Mouse (Mus musculus): ENCODE measurements around the gene Cops3. TPM values are rescaled to one million over a fixed set of nuclear protein-coding genes. Genes with fewer than 3 reads are reported as not detected.

Gene Cops3
- total and polyA plus RNA-seq, 2 experiments from 2014 or later = 94.1 to 148 TPM

DNA sequence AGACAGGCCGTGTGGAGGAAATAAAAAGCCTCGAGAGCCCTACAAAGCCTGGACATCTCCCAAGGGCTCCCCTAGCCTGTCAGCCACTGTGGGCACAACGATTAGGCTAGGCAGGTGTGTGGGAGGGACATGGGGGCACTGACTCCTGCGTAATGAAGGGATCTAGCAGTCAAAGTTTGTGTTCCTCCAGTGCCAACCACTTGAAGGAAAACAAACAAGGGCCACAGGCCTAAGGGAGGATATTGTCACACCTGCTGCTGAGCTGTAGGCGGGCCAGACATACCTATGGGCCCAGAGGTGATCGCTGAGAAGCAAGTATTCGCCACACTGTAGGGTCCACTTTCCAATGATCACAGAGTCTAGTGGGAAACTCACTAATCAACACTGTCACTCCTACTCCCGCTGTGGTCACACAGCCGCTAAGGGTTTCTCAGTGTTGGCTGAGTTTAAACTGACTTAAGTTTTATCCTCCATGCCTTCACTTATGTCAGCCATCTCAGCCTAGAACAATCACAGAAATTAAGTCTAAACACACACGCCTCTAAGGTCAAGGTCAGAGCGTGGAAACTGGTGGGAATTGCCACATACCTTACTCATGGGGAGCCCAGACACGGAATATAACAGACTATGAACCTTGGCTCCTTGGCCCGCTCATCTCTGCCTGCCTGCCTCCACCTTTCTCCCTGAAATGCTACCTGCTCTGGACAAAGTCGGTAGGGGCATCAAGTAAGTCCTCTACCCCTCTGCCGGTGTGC, 53.0 kb downstream of the Cops3 start:
- DNase-seq (ENCODE audit: low spot score) (no peak), ATAC-seq (ENCODE audit: low FRiP score) (peak; percentile 42; the same call in 1 of the 2 replicates)
- H3K27me3 ChIP-seq (ENCODE audit: insufficient read depth, low read length) = no peaks in the 10 kb centered on the region
- no peak for TF ChIP-seq CTCF (IDR thresholded peaks at IDR 0.05)
- peak overlapping the region; percentile 62 for H3K9ac ChIP-seq (replicated peaks; ENCODE audit: low read length, poor library complexity, severe bottlenecking)
- 0 out of 2 replicates have a peak overlapping the region, but pooled peaks have one; percentile 27 for H3K27ac ChIP-seq (ENCODE audit: low read depth, low read length)
- H3K4me2 ChIP-seq (ENCODE audit: low read depth, low read length, poor library complexity, severe bottlenecking) = peak overlapping the region; percentile 86
- no peaks in the 10 kb centered on the region for H3K9me3 ChIP-seq (ENCODE audit: low read length)
- WGBS = 55% methylated on average over 15 of the region's 15 CpGs
- no peaks in the 10 kb centered on the region for H3K36me3 ChIP-seq (ENCODE audit: insufficient read depth, low read length)
- 0 out of 2 replicates have a peak, but pooled peaks cover 2% of the 10 kb centered on the region for H3K4me1 ChIP-seq (ENCODE audit: insufficient read depth, low read length)
- peak overlapping the region; percentile 48 for H3K4me3 ChIP-seq (ENCODE audit: low read depth, low read length)

GRCm38 (mm10) chr11:59783591-59783990, 56.0 kb downstream of the Cops3 start:
- ATAC-seq (ENCODE audit: low FRiP score) (no peak), DNase-seq (ENCODE audit: low spot score) (no peak)
- Histone ChIP-seq H3K4me3 (ENCODE audit: low read depth, low read length) (no peak overlapping the region), H3K27me3 (ENCODE audit: insufficient read depth, low read length) (no peaks in the 10 kb centered on the region), H3K4me1 (ENCODE audit: insufficient read depth, low read length) (0 out of 2 replicates have a peak, but pooled peaks cover 2% of the 10 kb centered on the region), H3K9ac (replicated peaks; ENCODE audit: low read length, poor library complexity, severe bottlenecking) (no peak overlapping the region), H3K36me3 (ENCODE audit: insufficient read depth, low read length) (no peaks in the 10 kb centered on the region), H3K9me3 (ENCODE audit: low read length) (no peaks in the 10 kb centered on the region), H3K4me2 (ENCODE audit: low read depth, low read length, poor library complexity, severe bottlenecking) (no peak overlapping the region), H3K27ac (ENCODE audit: low read depth, low read length) (no peak overlapping the region)
- no peak for TF ChIP-seq CTCF (IDR thresholded peaks at IDR 0.05)
- WGBS = 91% methylated on average over 6 of the region's 6 CpGs

DNA sequence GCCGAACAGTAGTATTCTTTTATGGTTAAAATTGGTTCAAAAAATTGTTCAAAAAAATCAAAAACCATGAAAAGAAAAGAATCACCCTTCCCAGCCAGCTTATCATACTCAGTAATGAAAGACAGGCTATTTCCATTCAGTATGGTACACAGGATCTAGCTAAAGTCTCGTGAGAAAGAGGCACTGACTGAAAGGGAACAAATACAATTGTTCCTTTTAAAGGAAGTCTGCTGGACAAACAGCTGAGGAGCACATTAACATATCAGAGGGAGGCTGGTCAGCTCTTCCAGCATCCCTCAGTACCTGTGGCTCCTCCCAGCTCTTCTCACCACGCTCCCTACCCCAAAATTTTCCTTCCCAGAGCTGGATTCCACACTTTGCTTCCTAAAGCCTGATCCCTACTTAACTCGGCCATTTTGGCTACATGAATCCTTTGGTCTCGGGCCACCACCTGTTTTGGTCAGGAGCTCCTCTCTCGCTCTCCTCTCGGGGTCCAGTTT, 57.5 kb downstream of the Cops3 start:
- H3K4me3 ChIP-seq (ENCODE audit: low read depth, low read length) = no peak overlapping the region
- DNase-seq (ENCODE audit: low spot score) (no peak), ATAC-seq (ENCODE audit: low FRiP score) (no peak)
- H3K4me2 ChIP-seq (ENCODE audit: low read depth, low read length, poor library complexity, severe bottlenecking) = no peak overlapping the region
- H3K9ac ChIP-seq (replicated peaks; ENCODE audit: low read length, poor library complexity, severe bottlenecking) = no peak overlapping the region
- no peaks in the 10 kb centered on the region for H3K27me3 ChIP-seq (ENCODE audit: insufficient read depth, low read length)
- no peaks in the 10 kb centered on the region for H3K9me3 ChIP-seq (ENCODE audit: low read length)
- H3K36me3 ChIP-seq (ENCODE audit: insufficient read depth, low read length) = peaks cover 6% of the 10 kb centered on the region
- no peak for TF ChIP-seq CTCF (IDR thresholded peaks at IDR 0.05)
- WGBS = 59% methylated on average over 7 of the region's 7 CpGs
- no peak overlapping the region for H3K27ac ChIP-seq (ENCODE audit: low read depth, low read length)
- H3K4me1 ChIP-seq (ENCODE audit: insufficient read depth, low read length) = no peaks in the 10 kb centered on the region

DNA sequence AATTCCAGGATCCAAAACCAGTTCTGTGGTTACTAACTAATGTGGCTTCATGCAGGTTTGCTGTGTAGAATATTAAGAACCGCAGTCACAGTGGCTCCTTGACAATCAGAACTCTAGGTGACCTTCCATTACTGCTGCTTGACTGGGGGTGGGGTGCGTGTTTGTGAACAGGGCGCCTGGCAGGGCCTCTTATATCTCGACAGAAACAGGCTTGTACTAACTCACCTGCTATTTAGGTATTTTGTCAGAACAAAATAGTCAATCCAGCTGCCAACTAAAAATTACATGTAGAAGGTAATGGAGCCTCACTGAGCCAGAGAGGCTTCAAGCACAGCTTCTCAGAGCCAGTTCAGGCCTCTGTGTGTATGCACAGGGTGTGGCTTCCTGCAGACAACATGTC, 59.4 kb downstream of the Cops3 start:
- no peak for TF ChIP-seq CTCF (IDR thresholded peaks at IDR 0.05)
- Histone ChIP-seq H3K4me1 (ENCODE audit: insufficient read depth, low read length) (no peaks in the 10 kb centered on the region), H3K27me3 (ENCODE audit: insufficient read depth, low read length) (no peaks in the 10 kb centered on the region), H3K9ac (replicated peaks; ENCODE audit: low read length, poor library complexity, severe bottlenecking) (no peak overlapping the region), H3K4me3 (ENCODE audit: low read depth, low read length) (no peak overlapping the region), H3K36me3 (ENCODE audit: insufficient read depth, low read length) (peaks cover 12% of the 10 kb centered on the region), H3K27ac (ENCODE audit: low read depth, low read length) (no peak overlapping the region), H3K9me3 (ENCODE audit: low read length) (no peaks in the 10 kb centered on the region), H3K4me2 (ENCODE audit: low read depth, low read length, poor library complexity, severe bottlenecking) (no peak overlapping the region)
- ATAC-seq (ENCODE audit: low FRiP score) (no peak), DNase-seq (ENCODE audit: low spot score) (no peak)
- 89% methylated on average over 4 of the region's 4 CpGs for WGBS

DNA sequence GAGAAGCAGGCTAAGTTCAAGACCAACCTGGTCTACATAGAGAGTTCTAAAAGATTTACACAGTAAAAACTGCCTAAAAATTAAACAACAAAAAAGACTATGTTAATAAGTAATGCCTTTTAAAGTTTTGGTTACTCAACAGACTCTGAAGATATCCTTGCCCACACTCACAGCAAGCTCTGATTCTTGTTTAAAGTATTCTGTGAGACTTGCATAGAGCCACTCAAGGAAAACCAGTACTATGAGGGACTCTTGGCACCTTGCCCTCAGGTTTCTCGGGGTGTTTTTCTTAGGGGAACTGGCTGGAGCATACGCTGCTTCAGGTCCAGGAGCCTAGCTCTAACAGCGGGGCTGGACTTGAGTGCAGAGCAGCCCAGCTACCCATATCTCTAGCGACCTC, 60.2 kb downstream of the Cops3 start:
- peaks cover 13% of the 10 kb centered on the region for H3K36me3 ChIP-seq (ENCODE audit: insufficient read depth, low read length)
- 84% methylated on average over 4 of the region's 4 CpGs for WGBS
- H3K27ac ChIP-seq (ENCODE audit: low read depth, low read length) = no peak overlapping the region
- H3K9me3 ChIP-seq (ENCODE audit: low read length) = no peaks in the 10 kb centered on the region
- DNase-seq (ENCODE audit: low spot score) = no peak
- H3K4me3 ChIP-seq (ENCODE audit: low read depth, low read length) = no peak overlapping the region
- H3K27me3 ChIP-seq (ENCODE audit: insufficient read depth, low read length) = no peaks in the 10 kb centered on the region
- H3K4me1 ChIP-seq (ENCODE audit: insufficient read depth, low read length) = no peaks in the 10 kb centered on the region
- TF ChIP-seq CTCF (IDR thresholded peaks at IDR 0.05) = no peak
- ATAC-seq (ENCODE audit: low FRiP score) = no peak
- no peak overlapping the region for H3K9ac ChIP-seq (replicated peaks; ENCODE audit: low read length, poor library complexity, severe bottlenecking)
- no peak overlapping the region for H3K4me2 ChIP-seq (ENCODE audit: low read depth, low read length, poor library complexity, severe bottlenecking)

GRCm38 (mm10) chr11:59778874-59779223, 60.8 kb downstream of the Cops3 start:
- no peaks in the 10 kb centered on the region for H3K4me1 ChIP-seq (ENCODE audit: insufficient read depth, low read length)
- no peak for TF ChIP-seq CTCF (IDR thresholded peaks at IDR 0.05)
- no peak for DNase-seq (ENCODE audit: low spot score)
- H3K36me3 ChIP-seq (ENCODE audit: insufficient read depth, low read length) = peaks cover 19% of the 10 kb centered on the region
- no peak overlapping the region for H3K4me2 ChIP-seq (ENCODE audit: low read depth, low read length, poor library complexity, severe bottlenecking)
- ATAC-seq (ENCODE audit: low FRiP score) = no peak
- 66% methylated on average over 1 of the region's 1 CpGs for WGBS
- H3K27ac ChIP-seq (ENCODE audit: low read depth, low read length) = no peak overlapping the region
- H3K9me3 ChIP-seq (ENCODE audit: low read length) = no peaks in the 10 kb centered on the region
- H3K9ac ChIP-seq (replicated peaks; ENCODE audit: low read length, poor library complexity, severe bottlenecking) = no peak overlapping the region
- H3K27me3 ChIP-seq (ENCODE audit: insufficient read depth, low read length) = no peaks in the 10 kb centered on the region
- no peak overlapping the region for H3K4me3 ChIP-seq (ENCODE audit: low read depth, low read length)
